ENCODE assay signal across 27 mouse cellular contexts in the genomic region with DNA sequence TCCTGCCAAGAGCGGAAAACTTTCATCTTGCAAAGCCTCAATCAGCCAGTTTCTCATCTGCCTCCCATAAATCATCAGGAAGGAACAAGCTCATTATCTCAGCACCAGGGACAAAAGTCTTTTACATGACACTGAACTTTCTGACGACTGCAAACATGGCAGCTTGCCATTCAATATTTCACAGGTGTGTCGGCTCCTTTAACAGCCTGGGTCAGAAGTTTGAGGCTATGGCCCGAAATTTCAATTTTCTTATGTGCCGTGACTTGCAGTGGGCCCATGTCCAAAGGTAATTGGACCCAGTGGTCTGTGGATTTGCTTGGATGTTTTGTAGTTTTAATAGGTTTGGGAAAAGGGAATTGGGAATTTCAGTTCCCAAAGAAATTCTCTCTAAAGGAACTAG.
"Had no signal": no experiment of that assay in that cellular context is flagged by ENCODE, and none has a peak within 500 bp of the region (broad histone marks: within the 10 kb centered on the region; RNA-seq: fewer than 3 reads in every experiment).

No protein-coding gene starts in this region.

- H3K9ac ChIP-seq: heart, embryonic 13.5 days; heart, embryonic 15.5 days; hindbrain, embryonic 13.5 days; hindbrain, embryonic 15.5 days; kidney, embryonic 15.5 days; limb, embryonic 12.5 days; liver, embryonic 13.5 days had no signal

- H3K36me3 ChIP-seq: heart, embryonic 13.5 days; heart, embryonic 15.5 days; hindbrain, embryonic 13.5 days; hindbrain, embryonic 15.5 days; kidney, embryonic 15.5 days; limb, embryonic 12.5 days; liver, embryonic 13.5 days had no signal

- H3K27me3 ChIP-seq: heart, embryonic 13.5 days; heart, embryonic 15.5 days; hindbrain, embryonic 13.5 days; hindbrain, embryonic 15.5 days; kidney, embryonic 15.5 days; limb, embryonic 12.5 days; liver, embryonic 13.5 days had no signal

- H3K4me2 ChIP-seq: heart, embryonic 11.5 days; heart, embryonic 13.5 days; heart, embryonic 15.5 days; hindbrain, embryonic 13.5 days; hindbrain, embryonic 15.5 days; kidney, embryonic 15.5 days; limb, embryonic 12.5 days; liver, embryonic 11.5 days; liver, embryonic 13.5 days had no signal

- ATAC-seq: hindbrain, postnatal 0 days; intestine, embryonic 16.5 days had no signal

- DNase-seq: gastrocnemius, adult 2 months; gastrocnemius, postnatal 10 days; gastrocnemius, postnatal 25 days; heart, adult 18-20 months; heart, postnatal 14 days; heart, postnatal 36 days; kidney, adult 11 months; kidney, adult 2 months; kidney, adult 9 months; kidney, postnatal 14 days; kidney, postnatal 36 days; layer of hippocampus, adult 9-11 months; layer of hippocampus, postnatal 36 days; left cerebral cortex, postnatal 4 days; liver; liver, embryonic 13.5 days had no signal

- H3K4me1 ChIP-seq: heart, embryonic 13.5 days; heart, embryonic 15.5 days; hindbrain, embryonic 13.5 days; hindbrain, embryonic 15.5 days; kidney, embryonic 15.5 days; limb, embryonic 12.5 days; liver, embryonic 13.5 days had no signal

- H3K27ac ChIP-seq: gastrocnemius, adult 2 months; heart, embryonic 13.5 days; heart, embryonic 15.5 days; hindbrain, embryonic 13.5 days; hindbrain, embryonic 15.5 days; hindbrain, postnatal 0 days; kidney, embryonic 15.5 days; kidney, postnatal 0 days; limb, embryonic 12.5 days; liver, embryonic 13.5 days had no signal

- H3K4me3 ChIP-seq: gastrocnemius, adult 2 months; heart, embryonic 13.5 days; heart, embryonic 15.5 days; hindbrain, embryonic 13.5 days; hindbrain, embryonic 15.5 days; kidney, embryonic 15.5 days; limb, embryonic 12.5 days; liver, embryonic 13.5 days had no signal

- H3K9me3 ChIP-seq: heart, embryonic 13.5 days; heart, embryonic 15.5 days; hindbrain, embryonic 13.5 days; hindbrain, embryonic 15.5 days; kidney, embryonic 15.5 days; limb, embryonic 12.5 days; liver, embryonic 13.5 days had no signal
